In the genomic region with DNA sequence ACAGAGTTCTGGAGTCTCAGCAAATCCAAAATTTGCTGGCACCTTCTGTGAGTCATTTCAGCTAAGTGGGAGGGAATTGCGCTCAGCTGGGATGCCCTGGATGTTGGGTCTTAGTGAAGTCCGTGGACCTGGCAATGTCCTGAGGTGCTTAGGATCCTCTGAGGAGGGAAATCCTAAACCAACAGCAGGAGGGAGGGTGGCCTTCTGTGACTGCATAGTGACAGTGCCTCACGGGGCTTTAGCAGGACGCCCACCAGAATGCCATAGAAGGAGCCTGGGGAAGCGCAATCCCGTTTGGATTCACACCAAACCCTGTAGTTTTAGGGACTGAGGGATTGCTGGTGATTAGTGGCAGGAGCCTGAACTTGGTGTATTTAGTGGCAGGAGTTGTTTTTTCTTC, we compare ENCODE assay signal across 23 mouse cellular contexts.
"Had no signal": no experiment of that assay in that cellular context is flagged by ENCODE, and none has a peak within 500 bp of the region (broad histone marks: within the 10 kb centered on the region; RNA-seq: fewer than 3 reads in every experiment).

No protein-coding gene starts in this region.

- H3K36me3 ChIP-seq: limb, embryonic 12.5 days; limb, embryonic 15.5 days; midbrain, embryonic 15.5 days; neural tube, embryonic 12.5 days; neural tube, embryonic 15.5 days; stomach, embryonic 15.5 days had no signal

- H3K4me1 ChIP-seq: midbrain, embryonic 12.5 days; midbrain, embryonic 15.5 days had no signal

- DNase-seq: kidney, postnatal 36 days; layer of hippocampus, postnatal 36 days; left cerebral cortex, postnatal 4 days; liver, postnatal 0 days; lung, embryonic 14.5 days; right cerebral cortex, adult 18-20 months; right cerebral cortex, postnatal 14 days; right cerebral cortex, postnatal 4 days; thymus, adult 2 months; thymus, postnatal 14 days; thymus, postnatal 4 days had no signal

- ATAC-seq: liver, postnatal 0 days; lung, postnatal 0 days; midbrain, embryonic 15.5 days had no signal

- H3K27ac ChIP-seq: kidney, postnatal 0 days; left cerebral cortex, adult 2 months; limb, embryonic 12.5 days; limb, embryonic 15.5 days; liver, embryonic 14.5 days; macrophage; midbrain, embryonic 12.5 days; midbrain, embryonic 15.5 days; neural tube, embryonic 12.5 days; neural tube, embryonic 15.5 days had no signal

- H3K27me3 ChIP-seq: limb, embryonic 12.5 days; limb, embryonic 15.5 days; midbrain, embryonic 12.5 days; midbrain, embryonic 15.5 days; neural tube, embryonic 12.5 days; neural tube, embryonic 15.5 days; stomach, embryonic 15.5 days had no signal

- H3K4me3 ChIP-seq: left cerebral cortex, adult 2 months; limb, embryonic 12.5 days; limb, embryonic 15.5 days; midbrain, embryonic 12.5 days; midbrain, embryonic 15.5 days; neural tube, embryonic 12.5 days; neural tube, embryonic 15.5 days; stomach, embryonic 15.5 days had no signal
